Mouse (Mus musculus): ENCODE measurements around the gene Setx.

Setx gene

DNA sequence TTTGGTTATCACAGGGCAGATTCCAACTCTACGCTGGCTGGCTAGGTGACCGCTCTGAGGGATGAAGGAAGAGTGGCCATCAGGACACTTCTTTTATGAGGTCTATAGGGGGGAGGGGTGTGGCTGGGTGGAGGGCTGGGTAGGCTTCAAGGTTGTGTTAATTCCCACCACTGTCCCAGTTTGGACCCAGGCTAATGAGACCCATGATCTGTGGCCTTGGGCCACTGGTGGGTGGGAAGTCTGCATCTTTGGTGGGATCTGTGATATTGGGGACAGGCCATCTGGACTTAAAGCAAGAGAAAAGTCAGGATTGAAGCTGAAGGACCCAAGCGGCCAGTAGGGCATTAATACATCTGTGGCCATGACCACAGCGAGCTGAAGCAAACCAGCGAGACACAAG is 94.8 kb downstream of the Setx start:
- DNase-seq: no peak

DNA sequence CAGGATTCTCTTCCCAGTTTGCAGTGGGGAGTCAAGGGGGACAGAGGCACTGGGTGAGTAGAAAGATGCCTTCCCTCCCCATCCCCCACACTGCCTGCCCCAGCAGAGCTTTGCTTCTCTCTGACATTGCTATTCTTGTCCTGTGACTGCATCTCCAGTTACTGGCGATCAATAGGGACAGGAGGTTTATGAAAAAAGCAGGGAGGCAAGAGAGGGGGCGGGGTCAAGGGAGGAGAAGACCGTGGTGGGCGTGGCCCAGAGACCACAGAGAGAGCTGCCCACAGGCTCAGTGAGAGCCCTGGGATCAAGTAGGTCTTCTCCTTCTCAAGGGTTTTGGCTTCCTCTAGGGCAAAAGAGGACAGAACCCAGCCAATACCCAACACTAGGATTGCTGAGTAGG is 98.3 kb downstream of the Setx start:
- DNase-seq: no peak

DNA sequence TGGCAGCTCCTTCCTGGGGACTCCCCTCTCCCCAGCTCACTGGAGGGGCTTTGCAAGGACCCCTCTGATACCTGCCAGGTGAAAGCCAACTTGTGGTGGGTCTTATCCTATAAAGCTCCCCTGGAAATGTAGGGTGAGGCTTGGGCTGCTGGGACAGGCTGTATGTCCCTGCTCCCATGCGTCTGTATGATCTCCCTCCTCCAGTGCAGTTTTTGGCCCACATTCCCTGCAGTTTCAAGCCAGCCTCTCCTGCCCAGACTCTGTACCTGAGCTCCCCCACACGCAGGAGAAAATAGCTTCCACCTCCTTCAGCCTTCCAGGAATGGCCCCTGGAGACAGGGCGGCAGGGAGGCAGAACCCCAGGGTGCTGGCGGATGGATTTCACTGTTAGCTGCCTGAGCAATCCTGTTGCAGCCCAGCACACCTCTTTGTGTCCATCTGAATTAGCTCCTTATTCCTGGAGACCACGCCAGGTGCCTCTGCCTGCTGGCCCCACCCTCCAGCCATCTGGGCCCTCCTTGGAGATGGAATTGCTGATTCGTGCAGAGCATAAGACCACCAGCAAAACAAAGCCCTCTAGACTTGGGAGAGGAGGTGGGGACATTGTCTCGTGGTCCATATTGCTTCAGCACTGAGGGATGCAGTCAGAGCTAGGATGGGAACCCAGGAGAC is 99.7 kb downstream of the Setx start:
- no peak for DNase-seq

DNA sequence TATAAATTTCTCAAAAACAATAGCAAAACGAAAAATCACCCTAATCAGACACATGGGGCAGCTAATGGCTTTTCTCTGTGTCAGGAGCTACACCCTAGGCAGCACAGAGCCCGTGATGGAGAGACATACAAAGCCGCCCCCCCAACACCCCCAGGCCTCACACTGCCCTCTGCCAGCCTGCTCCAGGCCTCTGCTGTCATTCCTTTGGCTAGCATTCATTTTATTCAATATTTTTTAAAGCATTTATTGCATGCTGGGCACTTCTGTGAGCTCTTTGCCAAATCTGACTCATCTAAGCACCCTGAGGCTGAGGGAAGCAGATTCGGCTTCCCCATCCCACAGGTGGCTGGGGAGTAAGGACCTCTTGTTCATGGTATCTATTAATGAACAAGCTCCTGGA is 102.7 kb downstream of the Setx start:
- DNase-seq: no peak

DNA sequence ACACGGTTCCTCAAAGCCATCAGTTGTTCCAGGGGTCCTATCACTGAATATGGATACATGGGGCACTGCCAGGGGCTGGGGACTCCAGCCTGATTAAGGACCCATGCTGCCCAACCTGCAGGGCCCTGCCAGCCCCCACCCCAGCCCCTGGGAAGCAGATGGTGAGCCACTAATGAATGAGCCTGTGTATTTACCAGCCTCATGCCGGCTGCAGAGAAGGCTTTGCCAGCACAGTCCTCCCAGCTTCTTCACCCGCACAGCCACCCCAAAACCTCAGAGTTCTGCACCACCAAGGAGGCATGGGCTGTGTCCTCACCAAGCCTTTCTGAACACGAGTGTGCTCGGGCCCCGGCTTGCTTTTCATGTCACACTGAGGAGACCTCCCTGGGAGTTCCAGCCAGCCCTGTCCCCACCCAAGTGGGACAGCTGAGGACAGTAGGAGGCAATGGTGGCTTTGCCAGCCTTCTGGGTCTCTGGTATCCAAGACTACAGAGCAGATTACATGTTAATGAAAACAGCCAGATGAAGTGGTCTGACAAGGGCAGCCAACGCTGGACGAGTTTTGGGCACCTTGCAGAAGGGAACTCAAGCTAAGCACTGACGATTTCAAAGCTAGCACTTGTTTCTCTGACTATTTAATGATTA is 106.3 kb downstream of the Setx start:
- no peak for DNase-seq

Measured in right cerebral cortex, postnatal 25 days (tissue).